Mouse (Mus musculus) liver, adult 2 months (tissue): Measurements from ENCODE around the gene Gm42517.

ENCODE experiments used
- CTCF ChIP-seq: fragments of 200-500 bp; IDR thresholded peaks from 2 replicates; pipeline ENCODE4 v1.5.1; 2011; ENCODE audit warnings: low read depth, low read length, control low read depth
- POLR2A ChIP-seq: fragments of 200-500 bp; IDR thresholded peaks from 2 replicates; pipeline ENCODE4 v1.6.1; 2011; ENCODE audit warnings: low read length, control low read depth; ENCODE audit not compliant: insufficient read depth; ENCODE audit errors: extremely low read depth

DNA sequence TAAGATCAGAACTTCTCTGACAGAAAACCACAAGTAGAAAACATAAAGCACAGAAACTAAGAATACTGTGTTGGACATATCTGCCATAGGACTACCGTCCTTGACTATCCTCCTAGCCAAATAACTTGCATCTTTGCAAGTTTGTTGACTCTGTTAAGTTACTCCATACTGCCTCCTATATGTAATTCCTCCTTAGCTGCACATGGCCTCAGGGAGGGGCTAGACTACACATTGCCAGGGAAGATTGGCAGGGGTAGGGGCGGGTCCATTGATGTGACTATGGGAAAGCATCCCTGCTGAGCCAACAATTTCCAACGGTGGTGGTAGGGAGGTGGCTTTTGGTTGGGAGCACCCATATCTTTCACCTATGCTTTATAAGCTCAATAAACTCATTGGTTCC is 5.4 kb downstream of the Gm42517 start:
- TF ChIP-seq CTCF = no peak
- TF ChIP-seq POLR2A = no peak
